Mouse (Mus musculus): Measurements from ENCODE around the gene Ttc28. TPM values are rescaled to one million over a fixed set of nuclear protein-coding genes. Genes with fewer than 3 reads are reported as not detected.
"Not testable (repeated sequence)": the region's sequence is repeated elsewhere in the genome, so short reads cannot be mapped to it uniquely, and the experiment has no call there.

The Ttc28 gene
- polyA plus RNA-seq (2014; fragmentation: Nextera tagmentation; extraction: Ambion mirVana): 12.7 and 13.5 TPM in 2 replicates

GRCm38 (mm10) chr5:110879584-110880374 is at the start of gene Ttc28:
Gene Ttc28 (plus strand): TSS chr5:110879803.
- DNase-seq (ENCODE audit: low spot score, missing footprints) (peak; percentile 99), ATAC-seq (ENCODE audit: low FRiP score) (peak; percentile 95)
- Histone ChIP-seq H3K27ac (ENCODE audit: low read depth, low read length) (peak within 1 kb of the TSS; percentile 35), H3K27me3 (ENCODE audit: control insufficient read depth, insufficient read depth, low read length) (no peaks in the 10 kb centered on the region), H3K9me3 (ENCODE audit: control insufficient read depth, low read length) (no peaks in the 10 kb centered on the region), H3K4me1 (ENCODE audit: control insufficient read depth, insufficient read depth, low read length) (peaks cover 7% of the 10 kb centered on the region; the same call in 1 of the 2 replicates), H3K4me2 (peak within 1 kb of the TSS; percentile 79), H3K36me3 (ENCODE audit: control insufficient read depth, insufficient read depth, low read length) (no peaks in the 10 kb centered on the region), H3K4me3 (ENCODE audit: low read depth, low read length) (peak within 1 kb of the TSS; percentile 82), H3K9ac (ENCODE audit: low read length) (peak within 1 kb of the TSS; percentile 94)
- WGBS: under 1% methylated on average over 93 of the region's 101 CpGs

- Histone ChIP-seq H3K27ac (ENCODE audit: low read depth, low read length) (no peak overlapping the region), H3K9me3 (ENCODE audit: control insufficient read depth, low read length) (no peaks in the 10 kb centered on the region)
- WGBS: 89% methylated on average over 5 of the region's 5 CpGs
Observed at GRCm38 (mm10) chr5:110831036-110831720, 48.4 kb upstream of the Ttc28 start.

GRCm38 (mm10) chr5:110835959-110836358 is 43.6 kb upstream of the Ttc28 start:
- DNase-seq (ENCODE audit: low spot score, missing footprints) (peak; percentile 85), ATAC-seq (ENCODE audit: low FRiP score) (no peak)
- Histone ChIP-seq H3K36me3 (ENCODE audit: control insufficient read depth, insufficient read depth, low read length) (no peaks in the 10 kb centered on the region; the same call in 1 of the 2 replicates), H3K4me1 (ENCODE audit: control insufficient read depth, insufficient read depth, low read length) (no peaks in the 10 kb centered on the region), H3K9ac (ENCODE audit: low read length) (no peak overlapping the region), H3K4me3 (ENCODE audit: low read depth, low read length) (no peak overlapping the region), H3K9me3 (ENCODE audit: control insufficient read depth, low read length) (no peaks in the 10 kb centered on the region), H3K4me2 (no peak overlapping the region), H3K27me3 (ENCODE audit: control insufficient read depth, insufficient read depth, low read length) (no peaks in the 10 kb centered on the region), H3K27ac (ENCODE audit: low read depth, low read length) (no peak overlapping the region)
- 28% methylated on average over 3 of the region's 3 CpGs for WGBS

More at GRCm38 (mm10) chr5:110831036-110831720, 48.4 kb upstream of the Ttc28 start:
- no peak overlapping the region for H3K4me3 ChIP-seq (ENCODE audit: low read depth, low read length)
- H3K9ac ChIP-seq (ENCODE audit: low read length): no peak overlapping the region
- H3K4me1 ChIP-seq (ENCODE audit: control insufficient read depth, insufficient read depth, low read length): no peaks in the 10 kb centered on the region
- no peak overlapping the region for H3K4me2 ChIP-seq
- H3K36me3 ChIP-seq (ENCODE audit: control insufficient read depth, insufficient read depth, low read length): no peaks in the 10 kb centered on the region; the same call in 1 of the 2 replicates
- no peaks in the 10 kb centered on the region for H3K27me3 ChIP-seq (ENCODE audit: control insufficient read depth, insufficient read depth, low read length)
- DNase-seq (ENCODE audit: low spot score, missing footprints) (no peak), ATAC-seq (ENCODE audit: low FRiP score) (no peak)

- 89% methylated on average over 5 of the region's 5 CpGs for WGBS
- not testable (repeated sequence) for ATAC-seq (ENCODE audit: low FRiP score); H3K27ac ChIP-seq (ENCODE audit: low read depth, low read length); H3K4me2 ChIP-seq; H3K27me3 ChIP-seq (ENCODE audit: control insufficient read depth, insufficient read depth, low read length); H3K36me3 ChIP-seq (ENCODE audit: control insufficient read depth, insufficient read depth, low read length); DNase-seq (ENCODE audit: low spot score, missing footprints); H3K9me3 ChIP-seq (ENCODE audit: control insufficient read depth, low read length); H3K4me1 ChIP-seq (ENCODE audit: control insufficient read depth, insufficient read depth, low read length); H3K9ac ChIP-seq (ENCODE audit: low read length); H3K4me3 ChIP-seq (ENCODE audit: low read depth, low read length)
Observed at GRCm38 (mm10) chr5:110838016-110838415, 41.6 kb upstream of the Ttc28 start.

GRCm38 (mm10) chr5:110839038-110839677 is 40.4 kb upstream of the Ttc28 start:
- peak overlapping the region; percentile 81 for H3K4me2 ChIP-seq
- H3K4me1 ChIP-seq (ENCODE audit: control insufficient read depth, insufficient read depth, low read length): no peaks in the 10 kb centered on the region
- no peak overlapping the region for H3K27ac ChIP-seq (ENCODE audit: low read depth, low read length)
- no peaks in the 10 kb centered on the region for H3K9me3 ChIP-seq (ENCODE audit: control insufficient read depth, low read length)
- peak overlapping the region; percentile 45 for H3K4me3 ChIP-seq (ENCODE audit: low read depth, low read length)
- 7% methylated on average over 28 of the region's 28 CpGs for WGBS
- peak overlapping the region; percentile 62 for H3K9ac ChIP-seq (ENCODE audit: low read length)
- H3K36me3 ChIP-seq (ENCODE audit: control insufficient read depth, insufficient read depth, low read length): no peaks in the 10 kb centered on the region; the same call in 1 of the 2 replicates
- H3K27me3 ChIP-seq (ENCODE audit: control insufficient read depth, insufficient read depth, low read length): no peaks in the 10 kb centered on the region
- ATAC-seq (ENCODE audit: low FRiP score) (no peak; the same call in 1 of the 2 replicates), DNase-seq (ENCODE audit: low spot score, missing footprints) (peak; percentile 85)

- ATAC-seq (ENCODE audit: low FRiP score) (peak; percentile 99), DNase-seq (ENCODE audit: low spot score, missing footprints) (peak; percentile 99)
- no peaks in the 10 kb centered on the region; the same call in 1 of the 2 replicates for H3K36me3 ChIP-seq (ENCODE audit: control insufficient read depth, insufficient read depth, low read length)
- peak within 1 kb of the TSS; percentile 81 for H3K4me2 ChIP-seq
- H3K4me3 ChIP-seq (ENCODE audit: low read depth, low read length): peak within 1 kb of the TSS; percentile 45
- no peaks in the 10 kb centered on the region for H3K9me3 ChIP-seq (ENCODE audit: control insufficient read depth, low read length)
- H3K27me3 ChIP-seq (ENCODE audit: control insufficient read depth, insufficient read depth, low read length): no peaks in the 10 kb centered on the region
- no peaks in the 10 kb centered on the region for H3K4me1 ChIP-seq (ENCODE audit: control insufficient read depth, insufficient read depth, low read length)
- H3K27ac ChIP-seq (ENCODE audit: low read depth, low read length): peak within 1 kb of the TSS; percentile 61
- under 1% methylated on average over 41 of the region's 41 CpGs for WGBS
- H3K9ac ChIP-seq (ENCODE audit: low read length): peak within 1 kb of the TSS; percentile 73
Observed at GRCm38 (mm10) chr5:110839678-110840365, 39.8 kb upstream of the Ttc28 start, which contains the start of the genes Hscb and Chek2. Gene Hscb (minus strand): TSS chr5:110839777. Gene Chek2 (plus strand): TSS chr5:110839979.

- DNase-seq (ENCODE audit: low spot score, missing footprints) (peak; percentile 91), ATAC-seq (ENCODE audit: low FRiP score) (no peak)
- Histone ChIP-seq H3K4me3 (ENCODE audit: low read depth, low read length) (peak overlapping the region; percentile 45), H3K4me1 (ENCODE audit: control insufficient read depth, insufficient read depth, low read length) (no peaks in the 10 kb centered on the region), H3K9ac (ENCODE audit: low read length) (peak overlapping the region; percentile 73), H3K4me2 (peak overlapping the region; percentile 72), H3K9me3 (ENCODE audit: control insufficient read depth, low read length) (no peaks in the 10 kb centered on the region), H3K27me3 (ENCODE audit: control insufficient read depth, insufficient read depth, low read length) (no peaks in the 10 kb centered on the region), H3K36me3 (ENCODE audit: control insufficient read depth, insufficient read depth, low read length) (no peaks in the 10 kb centered on the region; the same call in 1 of the 2 replicates), H3K27ac (ENCODE audit: low read depth, low read length) (peak overlapping the region; percentile 61; the same call in 1 of the 2 replicates)
- 5% methylated on average over 4 of the region's 4 CpGs for WGBS
Observed at GRCm38 (mm10) chr5:110840465-110840864, 39.1 kb upstream of the Ttc28 start.

- no peak for ATAC-seq (ENCODE audit: low FRiP score)
- Histone ChIP-seq H3K9me3 (ENCODE audit: control insufficient read depth, low read length) (no peaks in the 10 kb centered on the region), H3K9ac (ENCODE audit: low read length) (no peak overlapping the region), H3K27ac (ENCODE audit: low read depth, low read length) (no peak overlapping the region), H3K4me1 (ENCODE audit: control insufficient read depth, insufficient read depth, low read length) (no peaks in the 10 kb centered on the region), H3K27me3 (ENCODE audit: control insufficient read depth, insufficient read depth, low read length) (no peaks in the 10 kb centered on the region), H3K4me2 (no peak overlapping the region; the same call in 1 of the 2 replicates), H3K36me3 (ENCODE audit: control insufficient read depth, insufficient read depth, low read length) (no peaks in the 10 kb centered on the region; the same call in 1 of the 2 replicates), H3K4me3 (ENCODE audit: low read depth, low read length) (no peak overlapping the region)
- WGBS: 92% methylated on average over 14 of the region's 14 CpGs
- DNase-seq (ENCODE audit: low spot score, missing footprints): no peak
Observed at GRCm38 (mm10) chr5:110841046-110841862, 38.3 kb upstream of the Ttc28 start.

Measured in midbrain, embryonic 11.5 days (tissue).